Mouse (Mus musculus) MEL (cell line): ENCODE measurements around the gene Rgs17. TPM values are rescaled to one million over a fixed set of nuclear protein-coding genes. Genes with fewer than 3 reads are reported as not detected.

Source experiments
- DNase-seq: peaks from one replicate; pipeline ENCODE4 v3.0.0; 2011; ENCODE audit warnings: low read depth, low spot score
- H3K27ac ChIP-seq: 2 replicates; pipeline ENCODE4 v1.5.1; 2012; ENCODE audit warnings: low read depth, mild to moderate bottlenecking, control low read depth, low read length, moderate library complexity; ENCODE audit not compliant: control insufficient read depth
- H3K27me3 ChIP-seq, 2 experiments: fragments of 150-350 bp in 1 of 2; sonication (generic) in 1 of 2; 2 replicates each; pipeline ENCODE4 v1.6.1; 2012; ENCODE audit warnings: low read length in 2 of 2, mild to moderate bottlenecking in 2 of 2, improper control_type of control experiment in 1 of 2, moderate library complexity in 1 of 2; ENCODE audit not compliant: insufficient read depth in 2 of 2, control insufficient read depth in 1 of 2
- H3K36me3 ChIP-seq, 2 experiments: 2 replicates each; pipeline ENCODE4 v1.6.1; 2012 to 2014; ENCODE audit warnings: low read length in 2 of 2, improper control_type of control experiment in 1 of 2, inconsistent platforms in 1 of 2, mild to moderate bottlenecking in 1 of 2; ENCODE audit not compliant: insufficient read depth in 2 of 2, control insufficient read depth in 1 of 2
- H3K4me1 ChIP-seq, 2 experiments: fragments of 150-350 bp in 1 of 2; sonication (generic) in 1 of 2; 2 replicates each; pipeline ENCODE4 v1.6.1; 2012; ENCODE audit warnings: low read length in 2 of 2, improper control_type of control experiment in 1 of 2, mild to moderate bottlenecking in 1 of 2; ENCODE audit not compliant: insufficient read depth in 2 of 2, control insufficient read depth in 1 of 2
- H3K4me3 ChIP-seq, 2 experiments: fragments of 150-350 bp in 1 of 2; sonication (generic) in 1 of 2; 2 replicates each; pipeline ENCODE4 v1.5.1; 2012; ENCODE audit warnings: low read depth in 2 of 2, low read length in 2 of 2, mild to moderate bottlenecking in 2 of 2, moderate library complexity in 2 of 2, control low read depth in 1 of 2, improper control_type of control experiment in 1 of 2; ENCODE audit not compliant: control insufficient read depth in 1 of 2, insufficient read depth in 1 of 2
- H3K79me2 ChIP-seq: 2 replicates; pipeline ENCODE4 v1.6.1; 2012; ENCODE audit warnings: mild to moderate bottlenecking, low read length, moderate library complexity; ENCODE audit not compliant: control insufficient read depth, poor library complexity, insufficient read depth
- H3K9ac ChIP-seq: 2 replicates; pipeline ENCODE4 v1.6.1; 2012; ENCODE audit warnings: low read depth, mild to moderate bottlenecking, control low read depth, low read length, moderate library complexity; ENCODE audit not compliant: control insufficient read depth, poor library complexity, severe bottlenecking
- H3K9me3 ChIP-seq: fragments of 150-350 bp; sonication (generic); replicated peaks from 2 replicates; pipeline ENCODE4 v1.6.1; 2012; ENCODE audit warnings: mild to moderate bottlenecking, low read length, improper control_type of control experiment, moderate library complexity; ENCODE audit not compliant: insufficient read depth
- CHD1 ChIP-seq: IDR thresholded peaks from 2 replicates; pipeline ENCODE4 v1.6.1; 2012; ENCODE audit warnings: low read depth, mild to moderate bottlenecking, inconsistent platforms, low read length, improper control_type of control experiment
- CHD2 ChIP-seq: IDR thresholded peaks from 2 replicates; pipeline ENCODE4 v1.6.1; 2011; ENCODE audit warnings: low read length, improper control_type of control experiment
- CTCF ChIP-seq, 3 experiments: IDR thresholded peaks in 2 of 3; conservative IDR thresholded peaks in 1 of 3; 2 replicates each; pipeline ENCODE4 v1.5.1; 2011 to 2012; ENCODE audit warnings: low read length in 3 of 3, low read depth in 2 of 3, mild to moderate bottlenecking in 2 of 3, improper control_type of control experiment in 1 of 3, inconsistent platforms in 1 of 3, mixed read lengths in 1 of 3, moderate library complexity in 1 of 3; ENCODE audit not compliant: control insufficient read depth in 1 of 3, insufficient read depth in 1 of 3, poor library complexity in 1 of 3, severe bottlenecking in 1 of 3
- E2F4 ChIP-seq: IDR thresholded peaks from 2 replicates; pipeline ENCODE4 v1.6.1; 2011; ENCODE audit warnings: low read depth, low read length, improper control_type of control experiment, borderline replicate concordance
- ELF1 ChIP-seq: IDR thresholded peaks from 2 replicates; pipeline ENCODE4 v1.6.1; 2014; ENCODE audit warnings: low read depth, mild to moderate bottlenecking, inconsistent platforms, low read length, improper control_type of control experiment, moderate library complexity
- EP300 ChIP-seq, 2 experiments: IDR thresholded peaks; 2 replicates each; pipeline ENCODE4 v1.6.1; 2011; ENCODE audit warnings: improper control_type of control experiment in 2 of 2, low read length in 2 of 2, low read depth in 1 of 2, mild to moderate bottlenecking in 1 of 2
- ETS1 ChIP-seq: IDR thresholded peaks from 2 replicates; pipeline ENCODE4 v1.6.1; 2012; ENCODE audit warnings: low read depth, mild to moderate bottlenecking, inconsistent platforms, low read length, improper control_type of control experiment, moderate library complexity
- KAT2A ChIP-seq: conservative IDR thresholded peaks from 2 replicates; pipeline ENCODE4 v1.6.1; 2012; ENCODE audit warnings: low read depth, low read length, improper control_type of control experiment, inconsistent platforms
- MAFK ChIP-seq: IDR thresholded peaks from 2 replicates; pipeline ENCODE4 v1.6.1; 2011; ENCODE audit warnings: low read depth, mild to moderate bottlenecking, low read length, improper control_type of control experiment, borderline replicate concordance
- MEF2A ChIP-seq: IDR thresholded peaks from 2 replicates; pipeline ENCODE4 v1.6.1; 2014; ENCODE audit warnings: low read depth, mild to moderate bottlenecking, inconsistent platforms, low read length, improper control_type of control experiment; ENCODE audit not compliant: poor library complexity, insufficient replicate concordance, severe bottlenecking; ENCODE audit errors: extremely low read depth
- MXI1 ChIP-seq: IDR thresholded peaks from 2 replicates; pipeline ENCODE4 v1.6.1; 2011; ENCODE audit warnings: mild to moderate bottlenecking, low read depth, low read length, improper control_type of control experiment
- MYB ChIP-seq: IDR thresholded peaks from 2 replicates; pipeline ENCODE4 v1.6.1; 2011; ENCODE audit warnings: mild to moderate bottlenecking, low read depth, low read length, improper control_type of control experiment
- MYC ChIP-seq: IDR thresholded peaks from 2 replicates; pipeline ENCODE4 v1.6.1; 2011; ENCODE audit warnings: low read depth, mild to moderate bottlenecking, low read length, improper control_type of control experiment, moderate library complexity
- NELFE ChIP-seq: IDR thresholded peaks from 2 replicates; pipeline ENCODE4 v1.6.1; 2011; ENCODE audit warnings: low read depth, low read length, improper control_type of control experiment
- POLR2A ChIP-seq, 2 experiments: IDR thresholded peaks; 2 replicates each; pipeline ENCODE4 v1.6.1; 2011 to 2012; ENCODE audit warnings: low read length in 2 of 2, mild to moderate bottlenecking in 2 of 2, control low read depth in 1 of 2, improper control_type of control experiment in 1 of 2, low read depth in 1 of 2, moderate library complexity in 1 of 2; ENCODE audit not compliant: control insufficient read depth in 1 of 2, insufficient read depth in 1 of 2, poor library complexity in 1 of 2
- POLR2AphosphoS2 ChIP-seq: IDR thresholded peaks from 2 replicates; pipeline ENCODE4 v1.6.1; 2011; ENCODE audit warnings: low read length, improper control_type of control experiment
- RAD21 ChIP-seq: IDR thresholded peaks from 2 replicates; pipeline ENCODE4 v1.6.1; 2011; ENCODE audit warnings: mild to moderate bottlenecking, low read depth, low read length, improper control_type of control experiment
- RCOR1 ChIP-seq: IDR thresholded peaks from 2 replicates; pipeline ENCODE4 v1.6.1; 2012; ENCODE audit warnings: low read depth, mild to moderate bottlenecking, inconsistent platforms, low read length, improper control_type of control experiment
- SIN3A ChIP-seq: IDR thresholded peaks from 2 replicates; pipeline ENCODE4 v1.6.1; 2012; ENCODE audit warnings: low read length, improper control_type of control experiment, inconsistent platforms
- TAL1 ChIP-seq: IDR thresholded peaks from 2 replicates; pipeline ENCODE4 v1.6.1; 2012; ENCODE audit warnings: mild to moderate bottlenecking, inconsistent platforms, low read length, moderate library complexity, mixed read lengths
- TCF12 ChIP-seq: IDR thresholded peaks from 2 replicates; pipeline ENCODE4 v1.6.1; 2014; ENCODE audit warnings: low read depth, mild to moderate bottlenecking, inconsistent platforms, low read length, improper control_type of control experiment, moderate library complexity
- USF1 ChIP-seq: IDR thresholded peaks from 2 replicates; pipeline ENCODE4 v1.6.1; 2014; ENCODE audit warnings: low read depth, mild to moderate bottlenecking, inconsistent platforms, low read length, improper control_type of control experiment, moderate library complexity
- USF2 ChIP-seq, 2 experiments: IDR thresholded peaks; 2 replicates each; pipeline ENCODE4 v1.6.1; 2011 to 2012; ENCODE audit warnings: improper control_type of control experiment in 2 of 2, low read length in 2 of 2, borderline replicate concordance in 1 of 2, inconsistent platforms in 1 of 2, low read depth in 1 of 2, mild to moderate bottlenecking in 1 of 2; ENCODE audit not compliant: insufficient read depth in 1 of 2
- ZC3H11A ChIP-seq: IDR thresholded peaks from 2 replicates; pipeline ENCODE4 v1.6.1; 2012; ENCODE audit warnings: low read depth, mild to moderate bottlenecking, inconsistent platforms, low read length, improper control_type of control experiment
- ZMIZ1 ChIP-seq: IDR thresholded peaks from 2 replicates; pipeline ENCODE4 v1.6.1; 2012; ENCODE audit warnings: low read depth, mild to moderate bottlenecking, inconsistent platforms, low read length, improper control_type of control experiment, moderate library complexity
- ZNF384 ChIP-seq: IDR thresholded peaks from 2 replicates; pipeline ENCODE4 v1.6.1; 2012; ENCODE audit warnings: low read depth, mild to moderate bottlenecking, inconsistent platforms, low read length, improper control_type of control experiment
- polyA plus RNA-seq, 2 experiments: library from polyadenylated mRNA; stranded (reverse) in 1 of 2; unstranded in 1 of 2; fragments of >175 nt in 1 of 2; fragments of >200 nt in 1 of 2; gene quantifications; 2 replicates each; pipeline versions ENCODE4 v1.2.1 to v1.2.4; 2012; ENCODE audit warnings: low replicate concordance in 2 of 2, low read depth in 1 of 2; ENCODE audit not compliant: insufficient read length in 2 of 2, insufficient read depth in 1 of 2, missing spikeins in 1 of 2
- total RNA-seq: library from RNA; depleted of rRNA; stranded (reverse); fragments of 300-350 nt; gene quantifications from 2 replicates; pipeline ENCODE4 v1.2.3, GENCODE M21; 2012

Gene Rgs17
- total and polyA plus RNA-seq, 3 experiments, result not detected

DNA sequence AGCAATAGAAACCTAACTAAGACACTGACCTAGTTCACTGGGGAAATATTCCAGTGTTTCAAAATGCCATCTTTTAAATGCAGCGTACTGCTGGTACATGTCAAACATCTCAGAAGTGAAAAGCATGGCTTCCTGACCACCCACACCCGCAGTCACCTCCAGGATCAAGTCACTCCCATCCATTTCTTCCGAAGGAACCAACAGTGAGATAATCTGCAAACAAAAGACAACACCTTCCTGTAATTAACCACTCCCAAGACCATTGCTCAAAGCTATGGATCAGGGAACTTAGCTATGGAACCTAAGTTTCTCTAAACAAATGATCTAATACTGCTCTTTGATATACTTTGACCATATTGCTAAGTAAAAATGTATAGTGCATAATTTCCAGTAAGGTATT is 103.4 kb downstream of the Rgs17 start:
- peaks cover 14% of the 10 kb centered on the region for H3K79me2 ChIP-seq
- no peak overlapping the region for H3K27ac ChIP-seq
- no peaks in the 10 kb centered on the region for H3K27me3 ChIP-seq
- no peaks in the 10 kb centered on the region for H3K9me3 ChIP-seq
- H3K36me3 ChIP-seq, result peaks cover 5 to 29% of the 10 kb centered on the region in 2 experiments
- H3K9ac ChIP-seq, result no peak overlapping the region
- DNase-seq, result no peak
- TF ChIP-seq CHD2 (no peak), CTCF (IDR thresholded peaks at IDR 0.05 in 2 of 3, conservative IDR thresholded peaks at IDR 0.05 in 1 of 3; ENCODE audit: control insufficient read depth in 1 of 3, insufficient read depth in 1 of 3, low read depth in 2 of 3, low read length in 3 of 3, poor library complexity in 1 of 3, severe bottlenecking in 1 of 3) (no peak), MAFK (no peak), POLR2AphosphoS2 (no peak), MYB (no peak)
- H3K4me3 ChIP-seq, result no peak overlapping the region
- peaks cover 0 to 6% of the 10 kb centered on the region in 2 experiments; a peak in 1 of 4 replicates for H3K4me1 ChIP-seq

DNA sequence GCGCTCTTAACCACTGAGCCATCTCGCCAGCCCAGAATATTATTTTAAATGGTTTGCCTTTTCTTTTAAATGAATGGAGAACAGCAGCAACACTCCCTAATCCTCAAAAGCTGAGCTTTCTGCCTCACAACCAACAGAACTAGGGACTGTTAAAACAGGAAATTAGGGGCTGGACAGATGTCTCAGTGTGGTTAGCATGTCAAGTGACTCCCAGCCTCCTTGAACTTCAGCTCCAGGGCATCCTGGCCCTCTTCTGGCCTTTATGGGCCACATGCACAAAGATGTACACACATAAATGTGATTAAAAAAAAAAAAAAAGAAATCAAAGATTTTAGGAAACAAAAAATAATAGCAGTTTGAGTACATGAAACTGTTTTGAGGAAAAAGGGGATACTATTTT is 106.2 kb downstream of the Rgs17 start:
- TF ChIP-seq USF1 (no peak), NELFE (no peak), RCOR1 (no peak), SIN3A (no peak), MAFK (no peak), EP300 (IDR thresholded peaks at IDR 0.05; ENCODE audit: low read depth in 1 of 2, low read length in 2 of 2) (no peak), MEF2A (no peak), TCF12 (no peak), CTCF (IDR thresholded peaks at IDR 0.05 in 2 of 3, conservative IDR thresholded peaks at IDR 0.05 in 1 of 3; ENCODE audit: control insufficient read depth in 1 of 3, insufficient read depth in 1 of 3, low read depth in 2 of 3, low read length in 3 of 3, poor library complexity in 1 of 3, severe bottlenecking in 1 of 3) (no peak), USF2 (IDR thresholded peaks at IDR 0.05; ENCODE audit: borderline replicate concordance in 1 of 2, insufficient read depth in 1 of 2, low read depth in 1 of 2, low read length in 2 of 2) (no peak), POLR2AphosphoS2 (no peak), RAD21 (no peak), MYB (no peak)
- TF ChIP-seq, all 39 proteins: peak for 0
- Histone ChIP-seq H3K79me2 (0 out of 2 replicates have a peak, but pooled peaks cover 3% of the 10 kb centered on the region), H3K27ac (no peak overlapping the region), H3K27me3 (no peaks in the 10 kb centered on the region), H3K9me3 (no peaks in the 10 kb centered on the region), H3K4me3 (no peak overlapping the region), H3K4me1 (no peaks in the 10 kb centered on the region), H3K36me3 (peaks cover 0 to 31% of the 10 kb centered on the region in 2 experiments; a peak in 3 of 4 replicates), H3K9ac (no peak overlapping the region)
- DNase-seq, result no peak

DNA sequence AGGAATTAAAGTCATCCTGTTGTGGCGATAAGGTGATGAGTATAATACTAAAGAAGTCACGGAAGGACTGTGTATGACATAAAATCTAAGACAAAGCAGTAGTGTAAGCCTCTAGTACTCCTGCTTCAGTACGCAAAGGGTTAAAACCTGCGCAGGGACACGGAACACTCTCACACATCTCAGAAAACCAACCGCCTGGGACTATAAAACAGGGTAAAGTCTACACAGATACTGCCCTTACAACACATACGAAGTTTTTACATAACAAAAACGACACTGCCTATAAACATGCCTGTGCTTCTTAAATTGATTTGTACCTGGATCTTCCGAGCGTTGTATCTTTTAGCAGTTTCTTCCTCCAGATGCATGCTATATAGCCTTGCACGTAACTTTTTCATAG is 108.5 kb downstream of the Rgs17 start:
- peaks cover 0 to 21% of the 10 kb centered on the region in 2 experiments; a peak in 3 of 4 replicates for H3K36me3 ChIP-seq
- no peaks in the 10 kb centered on the region for H3K9me3 ChIP-seq
- H3K4me1 ChIP-seq, result no peaks in the 10 kb centered on the region
- no peak overlapping the region for H3K4me3 ChIP-seq
- H3K79me2 ChIP-seq, result no peaks in the 10 kb centered on the region
- H3K9ac ChIP-seq, result no peak overlapping the region
- H3K27me3 ChIP-seq, result no peaks in the 10 kb centered on the region
- DNase-seq, result no peak
- no peak overlapping the region for H3K27ac ChIP-seq
- TF ChIP-seq TAL1 (no peak), MYC (no peak), ZNF384 (no peak), ETS1 (no peak), POLR2A (IDR thresholded peaks at IDR 0.05; ENCODE audit: control insufficient read depth in 1 of 2, insufficient read depth in 1 of 2, low read depth in 1 of 2, low read length in 2 of 2, poor library complexity in 1 of 2) (no peak), CTCF (IDR thresholded peaks at IDR 0.05 in 2 of 3, conservative IDR thresholded peaks at IDR 0.05 in 1 of 3; ENCODE audit: control insufficient read depth in 1 of 3, insufficient read depth in 1 of 3, low read depth in 2 of 3, low read length in 3 of 3, poor library complexity in 1 of 3, severe bottlenecking in 1 of 3) (no peak), E2F4 (no peak), ZC3H11A (no peak), CHD1 (no peak), KAT2A (no peak), POLR2AphosphoS2 (no peak), EP300 (IDR thresholded peaks at IDR 0.05; ENCODE audit: low read depth in 1 of 2, low read length in 2 of 2) (no peak), ELF1 (no peak), MXI1 (no peak), ZMIZ1 (no peak)
